Mouse (Mus musculus) E14TG2a.4 (cell line): ENCODE measurements at regions not wholly inside any gene's neighbourhood (a gene's known extent, or its start where the extent isn't known, plus 50 kb on each side); places are given as distances from the start of the nearest gene placed in this dataset.

Experiments
- CTCF ChIP-seq: conservative IDR thresholded peaks from 2 replicates; pipeline ENCODE4 v1.5.1; 2014; ENCODE audit warnings: low read length
- NANOG ChIP-seq: IDR thresholded peaks from 2 replicates; pipeline ENCODE4 v1.6.1; 2014; ENCODE audit warnings: borderline replicate concordance, low read length, mixed read lengths
- POU5F1 ChIP-seq: IDR thresholded peaks from 2 replicates; pipeline ENCODE4 v1.6.1; 2014; ENCODE audit warnings: low read length, borderline replicate concordance

DNA sequence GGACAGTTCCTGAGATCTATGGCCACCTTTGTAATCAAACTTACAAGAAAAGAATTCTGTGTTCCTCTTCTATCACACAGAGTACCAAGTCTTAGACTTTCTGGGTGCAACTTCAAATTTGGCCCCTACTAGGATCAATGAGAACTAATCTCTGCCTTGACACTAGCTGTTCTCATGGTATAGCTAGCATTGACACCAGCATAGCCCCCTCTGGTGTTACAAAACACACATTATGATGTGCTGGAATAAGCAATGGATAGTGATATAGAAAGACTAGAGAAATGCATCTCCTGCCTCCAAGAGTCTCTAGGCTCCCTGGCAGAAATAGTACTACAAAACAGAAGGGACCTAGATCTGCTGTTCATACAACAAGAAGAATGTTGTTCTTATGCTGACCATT is 566.6 kb upstream of the Vrk2 start:
- no peak for TF ChIP-seq CTCF
- TF ChIP-seq NANOG = no peak
- no peak for TF ChIP-seq POU5F1
